Comparison of ENCODE assay signal across 8 mouse cellular contexts in the genomic region with DNA sequence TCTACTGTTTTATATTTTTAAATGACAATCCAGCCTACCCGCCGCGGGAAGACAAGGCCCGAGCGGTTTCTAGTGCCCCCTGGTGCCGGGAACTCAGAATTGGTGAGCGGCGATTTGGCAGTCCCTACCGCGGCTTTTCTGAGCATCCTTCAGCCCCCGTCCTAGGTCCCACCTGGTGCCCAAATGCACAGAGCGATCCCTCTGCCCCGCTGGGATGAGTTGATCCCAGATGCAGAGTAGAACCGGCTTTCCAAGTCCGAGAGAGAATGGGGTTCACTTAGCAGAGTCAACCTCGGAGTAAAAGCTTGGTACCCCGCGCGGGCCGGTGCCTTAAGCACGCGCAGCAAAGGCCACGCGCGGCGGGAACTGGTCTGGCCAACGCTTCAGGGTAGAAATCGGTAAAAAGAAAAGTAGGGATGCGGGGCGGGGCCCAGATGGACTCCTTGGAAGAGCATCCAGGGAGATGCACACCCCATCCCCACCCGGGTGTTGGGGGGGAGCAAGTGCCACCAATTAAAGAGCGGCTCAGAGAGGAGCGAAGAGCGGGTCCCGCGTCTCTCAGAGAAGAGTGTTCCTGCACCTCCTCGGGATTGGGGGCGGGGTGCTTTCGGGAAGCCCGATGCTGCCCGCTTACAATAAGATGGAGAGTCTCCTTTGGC. TPM values are rescaled to one million over a fixed set of nuclear protein-coding genes. Genes with fewer than 3 reads are reported as not detected.
DNase-seq lines count a peak whose midpoint lies in the region; ATAC-seq and TF ChIP-seq lines count a peak whose summit lies in the region.

No protein-coding gene starts in this region.

- H3K36me3 ChIP-seq in ES-Bruce4 (ENCODE audit: control insufficient read depth, insufficient read depth, low read length, poor library complexity, severe bottlenecking), result no peaks in the 10 kb centered on the region
- H3K36me3 ChIP-seq in heart, embryonic 12.5 days, result no peaks in the 10 kb centered on the region
- H3K36me3 ChIP-seq in liver, postnatal 0 days (replicated peaks; ENCODE audit: insufficient read depth, low read length), result no peaks in the 10 kb centered on the region

- peak; percentile 68 for TF ChIP-seq CTCF in ES-Bruce4 (IDR thresholded peaks at IDR 0.05; ENCODE audit: low read depth, low read length)
- TF ChIP-seq CTCF in brain, embryonic 14.5 days (IDR thresholded peaks at IDR 0.05; ENCODE audit: borderline replicate concordance, extremely low read depth, insufficient read depth, insufficient read length), result peak; percentile 80
- TF ChIP-seq CTCF in liver, postnatal 0 days (IDR thresholded peaks at IDR 0.05; ENCODE audit: low read depth), result peak; percentile 62

- WGBS in heart, embryonic 12.5 days, result under 1% methylated on average over 41 of the region's 41 CpGs
- WGBS in liver, postnatal 0 days (ENCODE audit: insufficient replicate concordance), result 3% methylated on average over 41 of the region's 41 CpGs

- no peak for TF ChIP-seq EP300 in ES-Bruce4 (IDR thresholded peaks at IDR 0.05; ENCODE audit: insufficient read depth, low read depth, low read length)
- no peak for TF ChIP-seq EP300 in liver, postnatal 0 days (IDR thresholded peaks at IDR 0.05; ENCODE audit: low read depth)

- peak; percentile 83 for DNase-seq in brain, embryonic 14.5 days (ENCODE audit: low read depth)
- DNase-seq in fibroblast of lung, adult 2 months (ENCODE audit: low read depth), result peak; percentile 35
- DNase-seq in kidney, postnatal 25 days, result peak; percentile 44 to 68
- peak; percentile 68 for DNase-seq in liver, postnatal 0 days
- peak; percentile 79 for DNase-seq in ovary, postnatal 14 days (ENCODE audit: low spot score)
- peak; percentile 53 to 62 for DNase-seq in urinary bladder, postnatal 36 days (ENCODE audit: low spot score in 2 of 2)

- no peaks in the 10 kb centered on the region for H3K9me3 ChIP-seq in ES-Bruce4 (replicated peaks; ENCODE audit: control insufficient read depth, insufficient read depth, low read length, poor library complexity, severe bottlenecking)
- no peaks in the 10 kb centered on the region for H3K9me3 ChIP-seq in heart, embryonic 12.5 days (replicated peaks)
- no peaks in the 10 kb centered on the region for H3K9me3 ChIP-seq in liver, postnatal 0 days (ENCODE audit: low read length)

- peak overlapping the region; percentile 57 for H3K4me3 ChIP-seq in ES-Bruce4 (ENCODE audit: low read depth, low read length)
- peak overlapping the region; percentile 52 for H3K4me3 ChIP-seq in heart, embryonic 12.5 days
- H3K4me3 ChIP-seq in liver, postnatal 0 days (ENCODE audit: low read depth, low read length), result peak overlapping the region; percentile 32

- peaks cover 50% of the 10 kb centered on the region for H3K27me3 ChIP-seq in ES-Bruce4 (ENCODE audit: control insufficient read depth, insufficient read depth, low read length, poor library complexity, severe bottlenecking)
- peaks cover 94% of the 10 kb centered on the region for H3K27me3 ChIP-seq in heart, embryonic 12.5 days (replicated peaks)
- peaks cover 95% of the 10 kb centered on the region for H3K27me3 ChIP-seq in liver, postnatal 0 days (ENCODE audit: insufficient read depth, low read length)

- peak overlapping the region; percentile 89 for H3K4me2 ChIP-seq in heart, embryonic 12.5 days
- peak overlapping the region; percentile 64 for H3K4me2 ChIP-seq in liver, postnatal 0 days (ENCODE audit: low read depth, low read length)

- TF ChIP-seq POLR2A in ES-Bruce4 (IDR thresholded peaks at IDR 0.05; ENCODE audit: insufficient read depth, low read length), result no peak
- TF ChIP-seq POLR2A in brain, embryonic 14.5 days (IDR thresholded peaks at IDR 0.05; ENCODE audit: borderline replicate concordance, extremely low read depth, insufficient read depth, insufficient read length, poor library complexity, severe bottlenecking), result no peak

- no peak overlapping the region for H3K27ac ChIP-seq in ES-Bruce4 (ENCODE audit: insufficient read depth, low read length)
- H3K27ac ChIP-seq in heart, embryonic 12.5 days (ENCODE audit: poor library complexity, severe bottlenecking), result no peak overlapping the region
- H3K27ac ChIP-seq in liver, postnatal 0 days (ENCODE audit: low read depth), result no peak overlapping the region

- ATAC-seq in heart, embryonic 12.5 days (ENCODE audit: insufficient number of reproducible peaks, low FRiP score), result no peak
- ATAC-seq in liver, postnatal 0 days, result no peak

- no peaks in the 10 kb centered on the region for H3K4me1 ChIP-seq in ES-Bruce4 (ENCODE audit: control insufficient read depth, insufficient read depth, low read length)
- peaks cover 45% of the 10 kb centered on the region for H3K4me1 ChIP-seq in heart, embryonic 12.5 days (replicated peaks)
- peaks cover 8% of the 10 kb centered on the region; the same call in 1 of the 2 replicates for H3K4me1 ChIP-seq in liver, postnatal 0 days (ENCODE audit: insufficient read depth)

- no peak overlapping the region for H3K9ac ChIP-seq in ES-Bruce4 (ENCODE audit: low read depth, poor library complexity, severe bottlenecking)
- H3K9ac ChIP-seq in heart, embryonic 12.5 days, result peak overlapping the region; percentile 42; the same call in 1 of the 2 replicates
- H3K9ac ChIP-seq in liver, postnatal 0 days (replicated peaks), result no peak overlapping the region

RNA-seq across cellular contexts. Expression of gene Gdnf, which starts 2.4 kb away (rescaled TPM):
- not detected in 2 replicates for polyA plus RNA-seq in ES-Bruce4 (2011; ENCODE audit: insufficient read depth, insufficient read length, low read depth, missing spikeins)
- 0.40 and 0.44 TPM in 2 replicates for polyA plus RNA-seq in brain, embryonic 14.5 days (2012; rRNA removed)
- polyA plus RNA-seq in heart, embryonic 12.5 days (2016; fragmentation: Nextera tagmentation; extraction: Ambion mirVana), result 0.15 and 0.30 TPM in 2 replicates
- not detected in 2 replicates for polyA plus RNA-seq in liver, postnatal 0 days (2015; fragmentation: Nextera tagmentation; extraction: Ambion mirVana)
